Mouse (Mus musculus): ENCODE measurements around the gene Manba. TPM values are rescaled to one million over a fixed set of nuclear protein-coding genes. Genes with fewer than 3 reads are reported as not detected.

Manba gene
- total and polyA plus RNA-seq, 3 experiments: 30.9 to 35.2 (median 31.5) TPM

- TF ChIP-seq RCOR1 (conservative IDR thresholded peaks at IDR 0.05; ENCODE audit: low read depth, low read length): no peak
- TF ChIP-seq MAX (IDR thresholded peaks at IDR 0.05; ENCODE audit: low read length): no peak
- no peak for TF ChIP-seq SMC3 (IDR thresholded peaks at IDR 0.05; ENCODE audit: low read depth, low read length)
- TF ChIP-seq PAX5 (IDR thresholded peaks at IDR 0.05; ENCODE audit: low read length): no peak
- no peak for TF ChIP-seq POLR2A (IDR thresholded peaks at IDR 0.05; ENCODE audit: low read depth, low read length)
- no peak for TF ChIP-seq TBP (conservative IDR thresholded peaks at IDR 0.05; ENCODE audit: low read depth, low read length)
- no peak for TF ChIP-seq MXI1 (IDR thresholded peaks at IDR 0.05; ENCODE audit: low read depth, low read length)
- no peak for TF ChIP-seq IRF4 (IDR thresholded peaks at IDR 0.05; ENCODE audit: low read depth, low read length)
- TF ChIP-seq CTCF (conservative IDR thresholded peaks at IDR 0.05 in 1 of 2, IDR thresholded peaks at IDR 0.05 in 1 of 2; ENCODE audit: low read depth in 2 of 2, low read length in 2 of 2): no peak
- dilution Hi-C loops (cut with MboI; ENCODE audit: extremely low pct_ligation_motif_present, extremely low pct_unique_long_range_greater_than_20kb, low sequenced_read_pairs) (no loop called here), in situ Hi-C loops (cut with MboI; ENCODE audit: low pct_ligation_motif_present, low pct_unique_long_range_greater_than_20kb, low sequenced_read_pairs) (no loop called here)
- no peaks in the 10 kb centered on the region for H3K27me3 ChIP-seq (replicated peaks)
- peaks cover 8% of the 10 kb centered on the region for H3K79me2 ChIP-seq (replicated peaks; ENCODE audit: control insufficient read depth, extremely low read depth, insufficient read depth, poor library complexity, severe bottlenecking)
- no peak overlapping the region for H3K9ac ChIP-seq (ENCODE audit: insufficient read depth, low read depth)
- H3K4me2 ChIP-seq (ENCODE audit: insufficient read depth, low read depth, poor library complexity, severe bottlenecking): no peak overlapping the region
- peaks cover 6 to 36% of the 10 kb centered on the region in 2 experiments for H3K4me1 ChIP-seq (ENCODE audit: control insufficient read depth in 1 of 2, insufficient read depth in 2 of 2)
- H3K27ac ChIP-seq (ENCODE audit: insufficient read depth, low read depth): no peak overlapping the region
- no peak overlapping the region for H3K4me3 ChIP-seq (replicated peaks in 1 of 3; ENCODE audit: low read depth in 2 of 3, low read length in 2 of 3, poor library complexity in 1 of 3)
- DNase-seq (ENCODE audit: extremely low read depth): no peak
- peaks cover 0 to 53% of the 10 kb centered on the region in 2 experiments for H3K36me3 ChIP-seq (replicated peaks in 1 of 2; ENCODE audit: control insufficient read depth in 1 of 2, insufficient read depth in 1 of 2, low read length in 1 of 2)
- peaks cover 14% of the 10 kb centered on the region for H3K9me3 ChIP-seq (replicated peaks; ENCODE audit: low read length)
Observed at GRCm38 (mm10) chr3:135487803-135488202, 2.4 kb downstream of the Manba start.

- H3K9me3 ChIP-seq (replicated peaks; ENCODE audit: low read length): peaks cover 14% of the 10 kb centered on the region
- peaks cover 8% of the 10 kb centered on the region for H3K79me2 ChIP-seq (replicated peaks; ENCODE audit: control insufficient read depth, extremely low read depth, insufficient read depth, poor library complexity, severe bottlenecking)
- H3K9ac ChIP-seq (ENCODE audit: insufficient read depth, low read depth): no peak overlapping the region
- in situ Hi-C loops (cut with MboI; ENCODE audit: low pct_ligation_motif_present, low pct_unique_long_range_greater_than_20kb, low sequenced_read_pairs): no loop called here
- no peak overlapping the region for H3K4me2 ChIP-seq (ENCODE audit: insufficient read depth, low read depth, poor library complexity, severe bottlenecking)
- H3K27ac ChIP-seq (ENCODE audit: insufficient read depth, low read depth): no peak overlapping the region
- peaks cover 3 to 21% of the 10 kb centered on the region in 2 experiments for H3K4me1 ChIP-seq (ENCODE audit: control insufficient read depth in 1 of 2, insufficient read depth in 2 of 2)
- no peaks in the 10 kb centered on the region for H3K27me3 ChIP-seq (replicated peaks)
- no peak for DNase-seq (ENCODE audit: extremely low read depth)
- dilution Hi-C loops (cut with MboI; ENCODE audit: extremely low pct_ligation_motif_present, extremely low pct_unique_long_range_greater_than_20kb, low sequenced_read_pairs): no loop called here
- H3K36me3 ChIP-seq (replicated peaks in 1 of 2; ENCODE audit: control insufficient read depth in 1 of 2, insufficient read depth in 1 of 2, low read length in 1 of 2): peaks cover 0 to 45% of the 10 kb centered on the region in 2 experiments
- no peak overlapping the region for H3K4me3 ChIP-seq (replicated peaks in 1 of 3; ENCODE audit: low read depth in 2 of 3, low read length in 2 of 3, poor library complexity in 1 of 3)
- TF ChIP-seq MEF2A (IDR thresholded peaks at IDR 0.05; ENCODE audit: borderline replicate concordance, low read depth, low read length): no peak
- TF ChIP-seq MAFK (IDR thresholded peaks at IDR 0.05; ENCODE audit: insufficient replicate concordance, low read length): no peak
- TF ChIP-seq NELFE (IDR thresholded peaks at IDR 0.05; ENCODE audit: low read depth, low read length): no peak
- TF ChIP-seq CHD1 (IDR thresholded peaks at IDR 0.05; ENCODE audit: low read depth, low read length): no peak
- TF ChIP-seq POLR2AphosphoS2 (IDR thresholded peaks at IDR 0.05; ENCODE audit: low read depth, low read length): no peak
- TF ChIP-seq RCOR1 (conservative IDR thresholded peaks at IDR 0.05; ENCODE audit: low read depth, low read length): no peak
- no peak for TF ChIP-seq POLR2A (IDR thresholded peaks at IDR 0.05; ENCODE audit: low read depth, low read length)
- TF ChIP-seq ZMIZ1 (IDR thresholded peaks at IDR 0.05; ENCODE audit: low read depth, low read length): no peak
- TF ChIP-seq KAT2A (IDR thresholded peaks at IDR 0.05; ENCODE audit: insufficient replicate concordance, low read length): no peak
- no peak for TF ChIP-seq USF2 (conservative IDR thresholded peaks at IDR 0.05; ENCODE audit: low read depth, low read length)
- TF ChIP-seq ELF1 (IDR thresholded peaks at IDR 0.05; ENCODE audit: low read depth, low read length): no peak
- no peak for TF ChIP-seq HCFC1 (IDR thresholded peaks at IDR 0.05; ENCODE audit: low read depth, low read length)
- TF ChIP-seq TBP (conservative IDR thresholded peaks at IDR 0.05; ENCODE audit: low read depth, low read length): no peak
- TF ChIP-seq TCF12 (IDR thresholded peaks at IDR 0.05; ENCODE audit: low read depth, low read length): no peak
- TF ChIP-seq ETS1 (conservative IDR thresholded peaks at IDR 0.05; ENCODE audit: low read depth, low read length): no peak
- TF ChIP-seq NRF1 (IDR thresholded peaks at IDR 0.05; ENCODE audit: low read depth, low read length): no peak
- no peak for TF ChIP-seq UBTF (IDR thresholded peaks at IDR 0.05; ENCODE audit: low read depth, low read length)
- no peak for TF ChIP-seq JUN (IDR thresholded peaks at IDR 0.05; ENCODE audit: insufficient read depth, low read depth, low read length)
- TF ChIP-seq SIN3A (IDR thresholded peaks at IDR 0.05; ENCODE audit: low read length): no peak
Observed at GRCm38 (mm10) chr3:135489865-135490520, 4.6 kb downstream of the Manba start.

Measured in CH12.LX (cell line).